Mouse (Mus musculus): ENCODE data around the gene Kcnq5.

- TF ChIP-seq GATA1 (IDR thresholded peaks at IDR 0.05; ENCODE audit: borderline replicate concordance, low read length) (no peak), FLI1 (IDR thresholded peaks at IDR 0.05; ENCODE audit: low read length) (no peak)
Measured at GRCm38 (mm10) chr1:21712711-21713110, 249.0 kb downstream of the Kcnq5 start.
